21 mouse cellular contexts compared by ENCODE assay signal in genomic region chr10:60473782-60474322, GRCm38 (mm10).
DNase-seq lines count a peak whose midpoint lies in the region; ATAC-seq and TF ChIP-seq lines count a peak whose summit lies in the region.
"Had no signal": no experiment of that assay in that cellular context is flagged by ENCODE, and none has a peak within 500 bp of the region (broad histone marks: within the 10 kb centered on the region; RNA-seq: fewer than 3 reads in every experiment).

No protein-coding gene starts in this region.

- H3K4me1 ChIP-seq in forebrain, embryonic 10.5 days, result peaks cover 44% of the 10 kb centered on the region
- peaks cover 7% of the 10 kb centered on the region for H3K4me1 ChIP-seq in forebrain, embryonic 15.5 days
- peaks cover 3% of the 10 kb centered on the region; the same call in 1 of the 2 replicates for H3K4me1 ChIP-seq in midbrain, postnatal 0 days (ENCODE audit: insufficient read depth, low read length)
- H3K4me1 ChIP-seq in midbrain, embryonic 14.5 days (ENCODE audit: control insufficient read depth, insufficient read depth, low read length), result no peaks in the 10 kb centered on the region; the same call in 1 of the 2 replicates
- H3K4me1 ChIP-seq in hindbrain, embryonic 11.5 days (replicated peaks; ENCODE audit: control insufficient read depth, insufficient read depth, low read length), result peaks cover 3% of the 10 kb centered on the region; the same call in 1 of the 2 replicates
- H3K4me1 ChIP-seq: heart, embryonic 12.5 days had no signal

- H3K9ac ChIP-seq in forebrain, embryonic 15.5 days (replicated peaks), result no peak overlapping the region
- no peak overlapping the region for H3K9ac ChIP-seq in midbrain, postnatal 0 days (replicated peaks; ENCODE audit: low read length, poor library complexity, severe bottlenecking)
- H3K9ac ChIP-seq in midbrain, embryonic 14.5 days (replicated peaks; ENCODE audit: low read length), result no peak overlapping the region
- no peak overlapping the region for H3K9ac ChIP-seq in hindbrain, embryonic 11.5 days (ENCODE audit: low read depth, low read length)
- H3K9ac ChIP-seq: heart, embryonic 12.5 days had no signal

- no peak; the same call in 1 of the 2 replicates for ATAC-seq in forebrain, embryonic 15.5 days (replicated peaks)
- ATAC-seq in midbrain, postnatal 0 days (ENCODE audit: low FRiP score), result no peak
- no peak for ATAC-seq in midbrain, embryonic 14.5 days (ENCODE audit: low FRiP score, low TSS enrichment)
- ATAC-seq in hindbrain, embryonic 11.5 days (ENCODE audit: low FRiP score), result peak; percentile 54; the same call in 1 of the 2 replicates

- H3K36me3 ChIP-seq in forebrain, embryonic 10.5 days (replicated peaks), result no peaks in the 10 kb centered on the region
- H3K36me3 ChIP-seq in forebrain, embryonic 15.5 days, result no peaks in the 10 kb centered on the region
- no peaks in the 10 kb centered on the region for H3K36me3 ChIP-seq in midbrain, postnatal 0 days (ENCODE audit: insufficient read depth, low read length)
- no peaks in the 10 kb centered on the region for H3K36me3 ChIP-seq in midbrain, embryonic 14.5 days (ENCODE audit: control insufficient read depth, insufficient read depth, low read length)
- H3K36me3 ChIP-seq in hindbrain, embryonic 11.5 days (ENCODE audit: control insufficient read depth, insufficient read depth, low read length), result no peaks in the 10 kb centered on the region
- H3K36me3 ChIP-seq: heart, embryonic 12.5 days had no signal

- no peak overlapping the region for H3K4me2 ChIP-seq in forebrain, embryonic 15.5 days (replicated peaks)
- no peak overlapping the region for H3K4me2 ChIP-seq in midbrain, postnatal 0 days (ENCODE audit: low read depth, low read length, poor library complexity, severe bottlenecking)
- H3K4me2 ChIP-seq in midbrain, embryonic 14.5 days (ENCODE audit: low read length), result no peak overlapping the region
- H3K4me2 ChIP-seq in hindbrain, embryonic 11.5 days (replicated peaks; ENCODE audit: low read depth, low read length), result no peak overlapping the region
- H3K4me2 ChIP-seq: heart, embryonic 12.5 days; liver, embryonic 11.5 days had no signal

- H3K27ac ChIP-seq in forebrain, embryonic 10.5 days, result peak overlapping the region; percentile 2; the same call in 1 of the 2 replicates
- no peak overlapping the region for H3K27ac ChIP-seq in forebrain, embryonic 15.5 days (replicated peaks)
- no peak overlapping the region for H3K27ac ChIP-seq in midbrain, postnatal 0 days (ENCODE audit: low read depth, low read length)
- no peak overlapping the region for H3K27ac ChIP-seq in midbrain, embryonic 14.5 days (replicated peaks; ENCODE audit: low read depth, low read length)
- no peak overlapping the region for H3K27ac ChIP-seq in hindbrain, embryonic 11.5 days (ENCODE audit: low read depth, low read length)
- H3K27ac ChIP-seq: gastrocnemius, adult 2 months; left cerebral cortex, adult 2 months had no signal

- DNase-seq in forebrain, embryonic 10.5 days (ENCODE audit: extremely low spot score, low spot score), result no peak
- DNase-seq in midbrain, postnatal 0 days (ENCODE audit: low spot score), result peak; percentile 30
- DNase-seq in midbrain, embryonic 14.5 days, result no peak
- DNase-seq in hindbrain, embryonic 11.5 days (ENCODE audit: low spot score), result peak; percentile 44
- DNase-seq in retina, postnatal 1 day, result peak; percentile 88
- DNase-seq in adrenal gland, postnatal 10 days, result no peak
- DNase-seq: B cell, adult 2 months; cerebellum, adult 8-10 months; gastrocnemius, adult 2 months; heart, adult 11 months; heart, postnatal 14 days; kidney, adult 8-10 months; kidney, postnatal 14 days; lung, adult 18-20 months; lung, postnatal 14 days; right cerebral cortex, postnatal 4 days; thymus, adult 2 months had no signal

- H3K4me3 ChIP-seq in forebrain, embryonic 10.5 days, result no peak overlapping the region
- no peak overlapping the region for H3K4me3 ChIP-seq in forebrain, embryonic 15.5 days
- no peak overlapping the region for H3K4me3 ChIP-seq in midbrain, postnatal 0 days (ENCODE audit: low read depth, low read length)
- no peak overlapping the region for H3K4me3 ChIP-seq in midbrain, embryonic 14.5 days (replicated peaks; ENCODE audit: low read depth, low read length)
- H3K4me3 ChIP-seq in hindbrain, embryonic 11.5 days (ENCODE audit: low read depth, low read length), result no peak overlapping the region
- H3K4me3 ChIP-seq: gastrocnemius, adult 2 months; heart, embryonic 12.5 days; left cerebral cortex, adult 2 months had no signal

- WGBS in forebrain, embryonic 10.5 days, result 24% methylated on average over 9 of the region's 9 CpGs
- WGBS in forebrain, embryonic 15.5 days, result 15% methylated on average over 9 of the region's 9 CpGs
- WGBS in midbrain, postnatal 0 days, result 35% methylated on average over 9 of the region's 9 CpGs
- 28% methylated on average over 9 of the region's 9 CpGs for WGBS in midbrain, embryonic 14.5 days
- 25% methylated on average over 9 of the region's 9 CpGs for WGBS in hindbrain, embryonic 11.5 days

- peaks cover 62% of the 10 kb centered on the region for H3K27me3 ChIP-seq in forebrain, embryonic 10.5 days (ENCODE audit: poor library complexity, severe bottlenecking)
- H3K27me3 ChIP-seq in forebrain, embryonic 15.5 days, result no peaks in the 10 kb centered on the region
- peaks cover 9% of the 10 kb centered on the region; the same call in 1 of the 2 replicates for H3K27me3 ChIP-seq in midbrain, postnatal 0 days (ENCODE audit: insufficient read depth, low read length)
- no peaks in the 10 kb centered on the region for H3K27me3 ChIP-seq in midbrain, embryonic 14.5 days (ENCODE audit: control insufficient read depth, insufficient read depth, low read length)
- peaks cover 22% of the 10 kb centered on the region for H3K27me3 ChIP-seq in hindbrain, embryonic 11.5 days (ENCODE audit: control insufficient read depth, insufficient read depth, low read length)

- no peaks in the 10 kb centered on the region for H3K9me3 ChIP-seq in forebrain, embryonic 10.5 days
- no peaks in the 10 kb centered on the region for H3K9me3 ChIP-seq in forebrain, embryonic 15.5 days
- no peaks in the 10 kb centered on the region for H3K9me3 ChIP-seq in midbrain, postnatal 0 days (ENCODE audit: low read length)
- H3K9me3 ChIP-seq in midbrain, embryonic 14.5 days (ENCODE audit: control insufficient read depth, low read length), result no peaks in the 10 kb centered on the region
- no peaks in the 10 kb centered on the region for H3K9me3 ChIP-seq in hindbrain, embryonic 11.5 days (ENCODE audit: control insufficient read depth, low read length)
- H3K9me3 ChIP-seq: heart, embryonic 12.5 days had no signal

- TF ChIP-seq CTCF in midbrain, postnatal 0 days (IDR thresholded peaks at IDR 0.05), result no peak

Comparison
In these comparisons a context has a peak if more than half of its experiments do, and no peak if none do; other contexts are left out.
1. DNase-seq: peak in midbrain, postnatal 0 days (single experiment), hindbrain, embryonic 11.5 days (single experiment) and retina, postnatal 1 day (single experiment); none in forebrain, embryonic 10.5 days (single experiment), midbrain, embryonic 14.5 days (single experiment) and adrenal gland, postnatal 10 days (single experiment).